Mouse (Mus musculus) limb, embryonic 11.5 days (tissue): ENCODE measurements at regions not wholly inside any gene's neighbourhood (a gene's known extent, or its start where the extent isn't known, plus 50 kb on each side); places are given as distances from the start of the nearest gene placed in this dataset.

ENCODE experiments used
- ATAC-seq: fragments of 200-750 bp; cut with Nextera tagmentation; 2 replicates; pipeline ENCODE4 v1.8.0; 2017; ENCODE audit warnings: low read depth; ENCODE audit not compliant: insufficient number of reproducible peaks, low FRiP score, low TSS enrichment
- DNase-seq: peaks from one replicate; pipeline ENCODE4 v3.0.0-alpha.2; 2015; ENCODE audit warnings: low spot score
- H3K27ac ChIP-seq: fragments of 300-500 bp; sonication (generic); replicated peaks from 2 replicates; pipeline ENCODE4 v1.5.1; 2014; ENCODE audit warnings: low read depth, mild to moderate bottlenecking, low read length
- H3K27me3 ChIP-seq: fragments of 300-500 bp; sonication (generic); 2 replicates; pipeline ENCODE4 v1.6.1; 2014; ENCODE audit warnings: mild to moderate bottlenecking, low read length, mixed read lengths; ENCODE audit not compliant: control insufficient read depth, insufficient read depth
- H3K36me3 ChIP-seq: fragments of 300-500 bp; sonication (generic); 2 replicates; pipeline ENCODE4 v1.6.1; 2014; ENCODE audit warnings: mild to moderate bottlenecking, low read length, moderate library complexity, mixed read lengths; ENCODE audit not compliant: control insufficient read depth, insufficient read depth
- H3K4me1 ChIP-seq: fragments of 300-500 bp; sonication (generic); 2 replicates; pipeline ENCODE4 v1.6.1; 2014; ENCODE audit warnings: low read length, mixed read lengths; ENCODE audit not compliant: control insufficient read depth, insufficient read depth
- H3K4me2 ChIP-seq: fragments of 300-500 bp; sonication (generic); 2 replicates; pipeline ENCODE4 v1.6.1; 2014; ENCODE audit warnings: low read depth, mild to moderate bottlenecking, moderate library complexity; ENCODE audit not compliant: severe bottlenecking
- H3K4me3 ChIP-seq: fragments of 300-500 bp; sonication (generic); 2 replicates; pipeline ENCODE4 v1.5.1; 2014; ENCODE audit warnings: low read depth, low read length
- H3K9ac ChIP-seq: fragments of 300-500 bp; sonication (generic); 2 replicates; pipeline ENCODE4 v1.6.1; 2014; ENCODE audit warnings: mild to moderate bottlenecking, low read length
- H3K9me3 ChIP-seq: fragments of 300-500 bp; sonication (generic); 2 replicates; pipeline ENCODE4 v1.6.1; 2016; ENCODE audit warnings: low read length; ENCODE audit not compliant: control insufficient read depth
- WGBS: fragments of 180-500 bp; shearing (Covaris S2); extraction: QIAGEN DNeasy Blood & Tissue Kit; methylation state at CpG from one replicate; pipeline ENCODE4 v1.1.7; 2014; 5-methylcytosine and 5-hydroxymethylcytosine counted together

- Histone ChIP-seq H3K27ac (no peak overlapping the region), H3K4me1 (peaks cover 39% of the 10 kb centered on the region), H3K4me2 (no peak overlapping the region), H3K36me3 (no peaks in the 10 kb centered on the region), H3K9me3 (no peaks in the 10 kb centered on the region), H3K9ac (no peak overlapping the region), H3K4me3 (no peak overlapping the region), H3K27me3 (no peaks in the 10 kb centered on the region)
- no peak for ATAC-seq
- DNase-seq, result no peak
- 71% methylated on average over 1 of the region's 1 CpGs for WGBS
Measured at GRCm38 (mm10) chr17:83935969-83936368, 88.2 kb upstream of the Haao start.

- no peaks in the 10 kb centered on the region for H3K9me3 ChIP-seq
- H3K9ac ChIP-seq, result no peak overlapping the region
- H3K4me1 ChIP-seq, result peaks cover 39% of the 10 kb centered on the region
- 66% methylated on average over 5 of the region's 5 CpGs for WGBS
- no peak overlapping the region for H3K4me2 ChIP-seq
- H3K27ac ChIP-seq, result 0 out of 2 replicates have a peak overlapping the region, but pooled peaks have one; percentile 30
- no peaks in the 10 kb centered on the region for H3K27me3 ChIP-seq
- no peak for ATAC-seq
- no peaks in the 10 kb centered on the region for H3K36me3 ChIP-seq
- H3K4me3 ChIP-seq, result no peak overlapping the region
- DNase-seq, result no peak
Measured at GRCm38 (mm10) chr17:83935232-83935631, 87.5 kb upstream of the Haao start.

- Histone ChIP-seq H3K9ac (no peak overlapping the region), H3K4me1 (peaks cover 28% of the 10 kb centered on the region), H3K27me3 (no peaks in the 10 kb centered on the region), H3K27ac (peak overlapping the region; percentile 10; the same call in 1 of the 2 replicates), H3K36me3 (no peaks in the 10 kb centered on the region), H3K9me3 (no peaks in the 10 kb centered on the region), H3K4me2 (no peak overlapping the region), H3K4me3 (no peak overlapping the region)
- WGBS, result 39% methylated on average over 10 of the region's 10 CpGs
- DNase-seq (peak; percentile 77), ATAC-seq (no peak)
Measured at GRCm38 (mm10) chr17:83933743-83934142, 86.0 kb upstream of the Haao start.

GRCm38 (mm10) chr17:83930401-83930800 lies 82.6 kb upstream of the Haao start:
- no peaks in the 10 kb centered on the region for H3K27me3 ChIP-seq
- peaks cover 14% of the 10 kb centered on the region for H3K4me1 ChIP-seq
- ATAC-seq, result no peak
- DNase-seq, result no peak
- no peak overlapping the region for H3K4me2 ChIP-seq
- no peaks in the 10 kb centered on the region for H3K36me3 ChIP-seq
- H3K4me3 ChIP-seq, result no peak overlapping the region
- no peaks in the 10 kb centered on the region for H3K9me3 ChIP-seq
- 78% methylated on average over 5 of the region's 5 CpGs for WGBS
- no peak overlapping the region for H3K9ac ChIP-seq
- H3K27ac ChIP-seq, result no peak overlapping the region

DNA sequence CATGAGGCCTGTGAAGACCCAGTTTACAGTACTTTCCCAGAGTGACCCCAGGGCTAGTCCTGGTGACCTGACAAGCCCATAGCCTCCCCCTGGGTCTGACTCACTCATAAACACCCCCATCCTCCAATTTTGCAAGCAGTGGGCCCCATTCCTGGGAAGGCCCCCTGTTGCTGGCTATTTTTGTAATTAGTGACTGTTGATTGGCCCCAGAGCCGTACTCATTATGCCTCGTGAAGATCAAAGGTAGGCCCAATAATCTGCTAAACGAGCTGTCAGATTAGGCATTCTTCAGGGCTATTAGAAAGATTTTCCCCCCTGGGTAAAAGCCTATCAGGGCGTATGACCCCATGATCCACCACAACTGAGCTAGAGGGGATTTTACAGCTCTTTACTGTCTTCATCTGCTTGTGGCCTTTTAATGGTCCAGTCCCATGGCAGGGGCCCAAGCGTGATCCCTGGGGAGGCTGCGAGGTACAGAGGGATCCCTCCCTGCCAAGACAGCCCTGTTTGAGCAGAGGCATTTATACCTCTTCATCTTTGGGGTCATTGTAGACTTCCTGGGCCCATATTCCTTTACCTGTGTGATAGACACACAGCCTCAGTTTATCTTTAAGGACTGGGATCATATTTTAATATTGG lies 80.1 kb upstream of the Haao start:
- H3K4me3 ChIP-seq, result no peak overlapping the region
- no peaks in the 10 kb centered on the region for H3K36me3 ChIP-seq
- no peak overlapping the region for H3K4me2 ChIP-seq
- ATAC-seq, result peak; percentile 71; the same call in 1 of the 2 replicates
- no peak overlapping the region for H3K9ac ChIP-seq
- no peak overlapping the region for H3K27ac ChIP-seq
- H3K27me3 ChIP-seq, result no peaks in the 10 kb centered on the region
- H3K9me3 ChIP-seq, result no peaks in the 10 kb centered on the region
- peak; percentile 56 for DNase-seq
- peaks cover 6% of the 10 kb centered on the region for H3K4me1 ChIP-seq
- WGBS, result 10% methylated on average over 6 of the region's 6 CpGs

DNA sequence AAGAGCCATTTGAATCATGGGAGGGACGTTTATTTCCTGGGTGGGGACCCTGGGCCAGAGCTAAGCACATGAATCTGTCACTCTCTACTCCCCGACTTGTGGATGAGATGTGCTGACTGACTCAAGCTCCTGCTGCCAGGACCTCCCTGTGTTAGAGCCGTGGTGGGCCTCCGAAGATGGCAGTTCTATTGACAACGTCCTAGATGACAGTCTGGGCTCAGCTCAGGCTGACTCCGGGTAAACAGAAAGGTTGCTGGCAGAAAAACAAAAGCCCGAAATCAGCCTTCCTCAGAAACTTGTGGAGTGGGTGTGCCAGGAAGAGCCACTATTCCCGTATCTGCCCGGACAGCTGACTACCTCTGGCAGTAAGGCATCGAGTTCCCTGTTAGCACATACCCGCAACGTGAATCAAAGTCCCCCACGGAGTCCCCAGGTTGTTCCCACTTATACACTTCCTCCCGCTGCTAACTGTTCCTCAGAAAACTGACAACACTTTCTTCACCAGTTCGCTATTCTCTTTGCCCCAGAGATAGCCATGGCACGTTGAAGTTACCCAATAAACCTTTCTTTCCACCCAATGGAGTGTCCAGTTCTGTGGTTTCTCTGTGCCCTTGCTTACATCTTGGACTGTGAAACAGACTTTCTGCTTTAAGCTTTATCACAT lies 76.6 kb upstream of the Haao start:
- Histone ChIP-seq H3K27ac (no peak overlapping the region), H3K9ac (no peak overlapping the region), H3K4me2 (no peak overlapping the region), H3K27me3 (no peaks in the 10 kb centered on the region), H3K4me3 (no peak overlapping the region), H3K36me3 (no peaks in the 10 kb centered on the region), H3K4me1 (peaks cover 21% of the 10 kb centered on the region), H3K9me3 (no peaks in the 10 kb centered on the region)
- WGBS, result 59% methylated on average over 16 of the region's 16 CpGs
- DNase-seq (no peak), ATAC-seq (no peak)

DNA sequence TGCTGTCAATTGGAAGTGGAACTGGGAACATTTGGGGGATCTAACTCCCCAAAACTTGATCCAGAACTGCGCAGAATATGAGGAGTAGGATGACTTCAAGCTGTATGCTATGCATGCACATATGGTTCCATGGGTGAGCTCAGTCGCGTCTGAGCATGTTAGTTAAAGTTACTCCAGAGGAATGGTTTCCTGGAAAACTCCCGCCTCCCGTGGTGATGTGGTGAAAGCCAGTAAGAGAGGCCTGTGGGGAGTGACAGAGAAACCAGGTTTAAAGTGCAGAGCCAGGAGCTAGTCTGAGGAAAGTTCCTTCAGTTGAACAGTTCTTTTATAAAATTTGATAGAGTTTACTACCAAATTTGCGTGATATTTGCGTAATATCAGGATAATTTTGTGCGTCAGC lies 73.1 kb upstream of the Haao start:
- no peak overlapping the region for H3K9ac ChIP-seq
- no peak overlapping the region for H3K4me2 ChIP-seq
- H3K27me3 ChIP-seq, result no peaks in the 10 kb centered on the region
- H3K27ac ChIP-seq, result peak overlapping the region; percentile 45
- ATAC-seq (no peak), DNase-seq (peak; percentile 51)
- WGBS, result 47% methylated on average over 8 of the region's 8 CpGs
- H3K4me3 ChIP-seq, result no peak overlapping the region
- no peaks in the 10 kb centered on the region for H3K9me3 ChIP-seq
- no peaks in the 10 kb centered on the region for H3K36me3 ChIP-seq
- H3K4me1 ChIP-seq, result peaks cover 33% of the 10 kb centered on the region

DNA sequence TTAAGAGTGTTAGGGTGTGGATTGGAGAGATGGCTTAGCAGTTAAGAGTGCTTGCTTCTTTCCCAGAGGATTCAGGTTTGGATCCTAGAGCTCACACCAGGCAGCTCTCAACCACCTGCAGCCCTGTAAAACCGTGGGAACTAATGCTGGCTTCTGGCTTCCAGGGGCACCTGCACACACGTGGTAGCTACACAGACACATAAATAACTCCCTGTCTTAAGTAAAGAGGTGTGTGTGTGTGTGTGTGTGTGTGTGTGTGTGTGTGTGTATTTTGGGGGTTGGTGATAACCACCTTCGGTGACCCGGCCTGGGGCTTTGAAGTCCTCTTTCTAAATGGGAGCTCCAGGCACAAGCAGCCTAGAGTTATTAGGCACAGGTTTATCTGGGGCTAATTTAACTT lies 72.5 kb upstream of the Haao start:
- no peaks in the 10 kb centered on the region for H3K27me3 ChIP-seq
- peaks cover 39% of the 10 kb centered on the region for H3K4me1 ChIP-seq
- DNase-seq (peak; percentile 64), ATAC-seq (0 out of 2 replicates have a peak, but pooled peaks have one; percentile 48)
- no peak overlapping the region for H3K9ac ChIP-seq
- peak overlapping the region; percentile 16; the same call in 1 of the 2 replicates for H3K27ac ChIP-seq
- no peaks in the 10 kb centered on the region for H3K9me3 ChIP-seq
- whole genome bisulfite sequencing, result 5% methylated on average over 4 of the region's 4 CpGs
- H3K36me3 ChIP-seq, result no peaks in the 10 kb centered on the region
- H3K4me2 ChIP-seq, result no peak overlapping the region
- no peak overlapping the region for H3K4me3 ChIP-seq
